Mouse (Mus musculus): ENCODE data around the gene Ifnb1. TPM values are rescaled to one million over a fixed set of nuclear protein-coding genes. Genes with fewer than 3 reads are reported as not detected.
"Not testable (repeated sequence)": the region's sequence is repeated elsewhere in the genome, so short reads cannot be mapped to it uniquely, and the experiment has no call there.

Ifnb1 gene
- not detected in 2 replicates for polyA plus RNA-seq (2014; fragmentation: Nextera tagmentation; extraction: Ambion mirVana)

GRCm38 (mm10) chr4:88522674-88523073, at the start of gene Ifnb1:
TSS of gene Ifnb1 (minus strand) at chr4:88522774.
- DNase-seq (ENCODE audit: low spot score) (no peak), ATAC-seq (ENCODE audit: low FRiP score) (no peak)
- no peak within 1 kb of the TSS for H3K4me2 ChIP-seq (replicated peaks; ENCODE audit: low read depth, low read length)
- no peaks in the 10 kb centered on the region for H3K9me3 ChIP-seq (ENCODE audit: control insufficient read depth, low read length)
- H3K4me3 ChIP-seq (ENCODE audit: low read depth, low read length): no peak within 1 kb of the TSS
- no peaks in the 10 kb centered on the region for H3K4me1 ChIP-seq (replicated peaks; ENCODE audit: control insufficient read depth, insufficient read depth, low read length)
- H3K27ac ChIP-seq (ENCODE audit: low read depth, low read length): no peak within 1 kb of the TSS
- 91% methylated on average over 4 of the region's 4 CpGs for WGBS
- no peaks in the 10 kb centered on the region for H3K27me3 ChIP-seq (ENCODE audit: control insufficient read depth, insufficient read depth, low read length)
- no peak within 1 kb of the TSS for H3K9ac ChIP-seq (ENCODE audit: low read depth, low read length)
- no peaks in the 10 kb centered on the region for H3K36me3 ChIP-seq (ENCODE audit: control insufficient read depth, insufficient read depth, low read length)

- H3K9me3 ChIP-seq (ENCODE audit: control insufficient read depth, low read length): no peaks in the 10 kb centered on the region
- DNase-seq (ENCODE audit: low spot score): no peak
- WGBS: 68% methylated on average over 1 of the region's 1 CpGs
- H3K9ac ChIP-seq (ENCODE audit: low read depth, low read length): no peak within 1 kb of the TSS
- no peaks in the 10 kb centered on the region for H3K27me3 ChIP-seq (ENCODE audit: control insufficient read depth, insufficient read depth, low read length)
- H3K4me2 ChIP-seq (replicated peaks; ENCODE audit: low read depth, low read length): no peak within 1 kb of the TSS
- H3K4me1 ChIP-seq (replicated peaks; ENCODE audit: control insufficient read depth, insufficient read depth, low read length): no peaks in the 10 kb centered on the region
- H3K27ac ChIP-seq (ENCODE audit: low read depth, low read length): no peak within 1 kb of the TSS
- no peaks in the 10 kb centered on the region for H3K36me3 ChIP-seq (ENCODE audit: control insufficient read depth, insufficient read depth, low read length)
- no peak for ATAC-seq (ENCODE audit: low FRiP score)
- no peak within 1 kb of the TSS for H3K4me3 ChIP-seq (ENCODE audit: low read depth, low read length)
Observed at GRCm38 (mm10) chr4:88571698-88572097, 49.1 kb upstream of the Ifnb1 start, which contains the start of gene Ifna14. TSS of gene Ifna14 (minus strand) at chr4:88571798.

- Histone ChIP-seq H3K9me3 (ENCODE audit: control insufficient read depth, low read length) (no peaks in the 10 kb centered on the region), H3K4me3 (ENCODE audit: low read depth, low read length) (no peak overlapping the region), H3K4me1 (replicated peaks; ENCODE audit: control insufficient read depth, insufficient read depth, low read length) (no peaks in the 10 kb centered on the region), H3K27ac (ENCODE audit: low read depth, low read length) (no peak overlapping the region), H3K9ac (ENCODE audit: low read depth, low read length) (no peak overlapping the region), H3K27me3 (ENCODE audit: control insufficient read depth, insufficient read depth, low read length) (no peaks in the 10 kb centered on the region), H3K36me3 (ENCODE audit: control insufficient read depth, insufficient read depth, low read length) (no peaks in the 10 kb centered on the region), H3K4me2 (replicated peaks; ENCODE audit: low read depth, low read length) (no peak overlapping the region)
- WGBS: 100% methylated on average over 1 of the region's 1 CpGs
- ATAC-seq (ENCODE audit: low FRiP score) (no peak), DNase-seq (ENCODE audit: low spot score) (no peak)
Observed at GRCm38 (mm10) chr4:88561791-88562190, 39.2 kb upstream of the Ifnb1 start.

GRCm38 (mm10) chr4:88558145-88558544, 35.6 kb upstream of the Ifnb1 start, which contains the start of gene Ifna15:
TSS of gene Ifna15 (minus strand) at chr4:88558245.
- H3K27ac ChIP-seq (ENCODE audit: low read depth, low read length); H3K27me3 ChIP-seq (ENCODE audit: control insufficient read depth, insufficient read depth, low read length); H3K4me3 ChIP-seq (ENCODE audit: low read depth, low read length); DNase-seq (ENCODE audit: low spot score); H3K9me3 ChIP-seq (ENCODE audit: control insufficient read depth, low read length); H3K36me3 ChIP-seq (ENCODE audit: control insufficient read depth, insufficient read depth, low read length); ATAC-seq (ENCODE audit: low FRiP score); H3K4me1 ChIP-seq (replicated peaks; ENCODE audit: control insufficient read depth, insufficient read depth, low read length); H3K4me2 ChIP-seq (replicated peaks; ENCODE audit: low read depth, low read length); H3K9ac ChIP-seq (ENCODE audit: low read depth, low read length): not testable (repeated sequence)

GRCm38 (mm10) chr4:88550161-88550945, 27.8 kb upstream of the Ifnb1 start:
- H3K9me3 ChIP-seq (ENCODE audit: control insufficient read depth, low read length): no peaks in the 10 kb centered on the region
- H3K27me3 ChIP-seq (ENCODE audit: control insufficient read depth, insufficient read depth, low read length): no peaks in the 10 kb centered on the region
- H3K9ac ChIP-seq (ENCODE audit: low read depth, low read length): no peak overlapping the region
- whole genome bisulfite sequencing: 35% methylated on average over 22 of the region's 22 CpGs
- H3K4me3 ChIP-seq (ENCODE audit: low read depth, low read length): no peak overlapping the region
- H3K27ac ChIP-seq (ENCODE audit: low read depth, low read length): no peak overlapping the region
- H3K36me3 ChIP-seq (ENCODE audit: control insufficient read depth, insufficient read depth, low read length): no peaks in the 10 kb centered on the region
- H3K4me2 ChIP-seq (replicated peaks; ENCODE audit: low read depth, low read length): peak overlapping the region; percentile 26; the same call in 1 of the 2 replicates
- DNase-seq (ENCODE audit: low spot score) (peak; percentile 84), ATAC-seq (ENCODE audit: low FRiP score) (peak; percentile 72; the same call in 1 of the 2 replicates)
- H3K4me1 ChIP-seq (replicated peaks; ENCODE audit: control insufficient read depth, insufficient read depth, low read length): no peaks in the 10 kb centered on the region

GRCm38 (mm10) chr4:88547986-88548385, 25.4 kb upstream of the Ifnb1 start:
- ATAC-seq (ENCODE audit: low FRiP score) (no peak), DNase-seq (ENCODE audit: low spot score) (no peak)

GRCm38 (mm10) chr4:88543649-88544234, 21.2 kb upstream of the Ifnb1 start:
- DNase-seq (ENCODE audit: low spot score) (peak; percentile 81), ATAC-seq (ENCODE audit: low FRiP score) (peak; percentile 84)
- H3K9ac ChIP-seq (ENCODE audit: low read depth, low read length): no peak overlapping the region
- 54% methylated on average over 2 of the region's 2 CpGs for WGBS
- H3K27ac ChIP-seq (ENCODE audit: low read depth, low read length): no peak overlapping the region
- no peaks in the 10 kb centered on the region for H3K27me3 ChIP-seq (ENCODE audit: control insufficient read depth, insufficient read depth, low read length)
- H3K36me3 ChIP-seq (ENCODE audit: control insufficient read depth, insufficient read depth, low read length): no peaks in the 10 kb centered on the region
- no peaks in the 10 kb centered on the region for H3K4me1 ChIP-seq (replicated peaks; ENCODE audit: control insufficient read depth, insufficient read depth, low read length)
- no peak overlapping the region for H3K4me2 ChIP-seq (replicated peaks; ENCODE audit: low read depth, low read length)
- no peak overlapping the region for H3K4me3 ChIP-seq (ENCODE audit: low read depth, low read length)
- H3K9me3 ChIP-seq (ENCODE audit: control insufficient read depth, low read length): no peaks in the 10 kb centered on the region

More at GRCm38 (mm10) chr4:88547986-88548385, 25.4 kb upstream of the Ifnb1 start:
- 78% methylated on average over 1 of the region's 1 CpGs for WGBS
- Histone ChIP-seq H3K4me1 (replicated peaks; ENCODE audit: control insufficient read depth, insufficient read depth, low read length) (no peaks in the 10 kb centered on the region), H3K27me3 (ENCODE audit: control insufficient read depth, insufficient read depth, low read length) (no peaks in the 10 kb centered on the region), H3K4me2 (replicated peaks; ENCODE audit: low read depth, low read length) (no peak overlapping the region), H3K9me3 (ENCODE audit: control insufficient read depth, low read length) (no peaks in the 10 kb centered on the region), H3K4me3 (ENCODE audit: low read depth, low read length) (no peak overlapping the region), H3K36me3 (ENCODE audit: control insufficient read depth, insufficient read depth, low read length) (no peaks in the 10 kb centered on the region), H3K27ac (ENCODE audit: low read depth, low read length) (no peak overlapping the region), H3K9ac (ENCODE audit: low read depth, low read length) (no peak overlapping the region)

- DNase-seq (ENCODE audit: low spot score): no peak
- H3K27me3 ChIP-seq (ENCODE audit: control insufficient read depth, insufficient read depth, low read length): no peaks in the 10 kb centered on the region
- H3K4me3 ChIP-seq (ENCODE audit: low read depth, low read length): no peak overlapping the region
- H3K9me3 ChIP-seq (ENCODE audit: control insufficient read depth, low read length): no peaks in the 10 kb centered on the region
- H3K36me3 ChIP-seq (ENCODE audit: control insufficient read depth, insufficient read depth, low read length): no peaks in the 10 kb centered on the region
- ATAC-seq (ENCODE audit: low FRiP score): no peak
- 82% methylated on average over 12 of the region's 12 CpGs for WGBS
- no peak overlapping the region for H3K4me2 ChIP-seq (replicated peaks; ENCODE audit: low read depth, low read length)
- no peak overlapping the region for H3K9ac ChIP-seq (ENCODE audit: low read depth, low read length)
- H3K4me1 ChIP-seq (replicated peaks; ENCODE audit: control insufficient read depth, insufficient read depth, low read length): no peaks in the 10 kb centered on the region
- H3K27ac ChIP-seq (ENCODE audit: low read depth, low read length): no peak overlapping the region
Observed at GRCm38 (mm10) chr4:88537328-88537727, 14.8 kb upstream of the Ifnb1 start.

GRCm38 (mm10) chr4:88536640-88537039, 14.1 kb upstream of the Ifnb1 start:
- H3K4me3 ChIP-seq (ENCODE audit: low read depth, low read length): no peak overlapping the region
- ATAC-seq (ENCODE audit: low FRiP score) (no peak), DNase-seq (ENCODE audit: low spot score) (no peak)
- no peaks in the 10 kb centered on the region for H3K27me3 ChIP-seq (ENCODE audit: control insufficient read depth, insufficient read depth, low read length)
- WGBS: 75% methylated on average over 7 of the region's 7 CpGs
- H3K4me1 ChIP-seq (replicated peaks; ENCODE audit: control insufficient read depth, insufficient read depth, low read length): no peaks in the 10 kb centered on the region
- H3K9me3 ChIP-seq (ENCODE audit: control insufficient read depth, low read length): no peaks in the 10 kb centered on the region
- H3K36me3 ChIP-seq (ENCODE audit: control insufficient read depth, insufficient read depth, low read length): no peaks in the 10 kb centered on the region
- no peak overlapping the region for H3K27ac ChIP-seq (ENCODE audit: low read depth, low read length)
- no peak overlapping the region for H3K4me2 ChIP-seq (replicated peaks; ENCODE audit: low read depth, low read length)
- no peak overlapping the region for H3K9ac ChIP-seq (ENCODE audit: low read depth, low read length)
